Mouse (Mus musculus) retina, embryonic 14.5 days (tissue): ENCODE measurements at regions not wholly inside any gene's neighbourhood (a gene's known extent, or its start where the extent isn't known, plus 50 kb on each side); places are given as distances from the start of the nearest gene placed in this dataset.
A peak's percentile ranks its signal among the peaks of the same experiment; 100 is the strongest.

Experiments
- DNase-seq: peaks from one replicate; pipeline ENCODE4 v3.0.0-alpha.2; 2015; ENCODE audit warnings: low spot score

DNA sequence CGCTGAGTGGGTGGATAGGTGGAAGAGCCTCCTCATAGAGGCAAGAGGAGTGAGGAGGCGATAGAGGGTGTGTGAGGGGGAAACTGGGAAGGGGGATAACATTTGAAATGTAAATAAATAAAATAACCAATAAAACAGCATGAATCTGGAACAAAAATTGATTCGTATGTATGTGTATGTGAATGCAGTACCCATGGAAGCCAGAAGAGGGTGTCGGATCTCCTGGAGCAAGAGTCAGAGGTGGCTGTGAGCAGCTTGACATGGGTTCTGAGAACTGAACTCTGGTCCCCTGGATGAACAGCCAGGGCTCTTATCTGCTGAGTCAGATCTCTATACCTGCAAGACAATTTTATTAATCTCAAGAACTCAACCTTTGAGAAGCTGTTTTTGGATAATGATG is 81.4 kb downstream of the Tfap2b start:
- DNase-seq: no peak

GRCm38 (mm10) chr1:19321598-19321997 is 112.9 kb downstream of the Tfap2b start:
- no peak for DNase-seq

DNA sequence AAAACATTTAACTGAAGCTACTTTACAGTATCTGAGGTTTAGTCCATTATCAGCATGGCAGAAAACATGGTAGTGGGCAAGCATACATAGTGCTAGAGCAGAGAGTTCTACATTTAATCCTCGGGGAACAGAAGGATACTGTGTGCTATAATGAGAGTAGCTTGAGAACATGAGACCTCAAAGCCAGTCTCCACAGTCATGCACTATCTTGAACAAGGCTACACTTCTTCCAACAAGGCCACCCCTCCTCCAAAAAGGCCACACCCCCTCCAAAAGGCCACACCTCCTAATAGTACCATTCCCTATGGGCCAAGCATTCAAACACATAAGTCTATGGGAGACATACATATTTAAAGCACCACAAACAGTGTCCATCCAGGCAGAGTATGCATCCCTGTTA is 127.3 kb downstream of the Tfap2b start:
- no peak for DNase-seq

DNA sequence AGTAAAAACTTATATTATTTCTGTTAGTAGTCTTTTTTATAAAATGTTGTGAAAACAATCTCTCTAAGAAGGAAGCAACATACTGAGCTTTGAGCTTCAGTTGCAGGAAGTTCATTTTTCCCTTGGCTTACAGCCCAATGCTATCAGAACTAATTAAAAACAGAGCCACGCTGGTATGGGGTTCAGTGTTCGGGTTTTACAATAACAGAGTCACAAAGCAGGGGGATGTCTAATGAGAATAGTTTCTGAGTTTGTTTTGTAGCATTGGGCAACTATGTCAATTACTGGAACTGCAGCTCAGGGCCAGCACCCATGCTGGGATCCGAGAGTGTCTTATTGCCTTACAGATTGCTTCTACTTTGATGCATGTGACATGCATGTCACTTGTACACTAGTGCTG is 128.5 kb downstream of the Tfap2b start:
- peak; percentile 23 for DNase-seq

GRCm38 (mm10) chr1:19344445-19344844 is 135.7 kb downstream of the Tfap2b start:
- no peak for DNase-seq

GRCm38 (mm10) chr1:19350495-19350894 is 141.8 kb downstream of the Tfap2b start:
- DNase-seq: no peak

- peak; percentile 45 for DNase-seq
These were observed 176.1 kb downstream of the Tfap2b start for GRCm38 (mm10) chr1:19384856-19385255.

DNA sequence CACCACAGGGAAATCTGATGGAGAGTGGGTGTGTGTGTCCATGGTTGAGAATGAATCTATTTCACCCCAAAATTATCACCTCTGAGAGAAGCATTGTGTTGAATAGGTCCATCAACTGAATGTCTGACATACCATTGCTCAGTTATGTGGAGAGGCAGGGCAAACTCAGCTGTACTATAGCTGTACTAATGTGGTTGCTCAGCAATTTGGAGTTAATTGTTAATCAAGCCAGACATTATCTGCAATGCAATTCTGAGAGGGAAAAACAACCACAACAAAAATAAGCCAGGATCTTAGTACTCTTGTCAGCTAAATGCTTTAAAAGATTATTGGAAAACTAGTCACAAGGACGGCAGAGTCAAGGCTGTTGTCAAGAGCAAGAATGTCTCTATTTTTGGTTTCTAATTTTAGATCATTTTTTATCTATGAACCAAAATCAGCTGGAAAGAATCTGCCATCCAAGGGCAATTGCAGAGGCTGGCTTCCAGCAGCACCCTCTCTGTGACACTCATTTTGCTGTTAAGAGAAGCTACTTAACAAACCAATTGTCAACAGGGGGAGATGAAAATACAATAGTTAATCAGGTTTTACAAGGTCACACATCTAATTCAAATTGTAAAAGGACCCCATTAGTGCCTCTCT is 180.3 kb downstream of the Tfap2b start:
- no peak for DNase-seq

- no peak for DNase-seq
These were observed 198.8 kb downstream of the Tfap2b start for GRCm38 (mm10) chr1:19407556-19407955.

GRCm38 (mm10) chr1:19412345-19412744 is 203.6 kb downstream of the Tfap2b start:
- DNase-seq: peak; percentile 22

- no peak for DNase-seq
These were observed 212.4 kb downstream of the Tfap2b start for GRCm38 (mm10) chr1:19421116-19421515.

GRCm38 (mm10) chr1:19450786-19451185 is 242.1 kb downstream of the Tfap2b start:
- no peak for DNase-seq

GRCm38 (mm10) chr1:19458646-19459441 is 250.1 kb downstream of the Tfap2b start:
- no peak for DNase-seq

DNA sequence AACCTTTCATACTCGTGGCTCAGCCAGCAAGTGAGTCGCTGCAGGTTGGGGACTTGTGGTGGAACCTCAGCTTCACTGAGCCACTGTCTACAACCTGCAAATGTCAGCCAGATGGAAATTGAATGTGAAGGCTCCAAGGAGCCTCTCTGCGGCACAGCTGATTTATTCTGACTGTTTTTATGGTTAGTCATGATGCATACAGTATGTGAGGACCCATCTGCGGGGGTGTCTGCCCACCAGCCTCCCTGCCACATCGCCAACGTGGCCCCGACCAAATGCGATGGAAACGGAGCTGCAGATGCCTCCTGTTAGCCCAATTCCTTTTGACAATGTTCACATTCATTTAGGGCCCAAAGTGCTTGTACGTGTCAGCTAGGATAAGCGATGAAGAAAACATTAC is 251.2 kb downstream of the Tfap2b start:
- peak; percentile 80 for DNase-seq

- no peak for DNase-seq
These were observed 264.8 kb downstream of the Tfap2b start for GRCm38 (mm10) chr1:19473561-19473960.
